Mouse (Mus musculus): ENCODE results near the gene Ell2. TPM values are rescaled to one million over a fixed set of nuclear protein-coding genes. Genes with fewer than 3 reads are reported as not detected.

The Ell2 gene
- polyA plus RNA-seq, 1 experiment: 21.2 TPM

GRCm38 (mm10) chr13:75775961-75776360 is 69.4 kb downstream of the Ell2 start:
- Histone ChIP-seq H3K4me1 (ENCODE audit: control insufficient read depth, insufficient read depth, low read length) (peaks cover 2% of the 10 kb centered on the region; the same call in 1 of the 2 replicates), H3K4me3 (ENCODE audit: insufficient read depth, low read length) (no peak overlapping the region), H3K27ac (ENCODE audit: insufficient read depth, low read length) (no peak overlapping the region)
- TF ChIP-seq POLR2A (IDR thresholded peaks at IDR 0.05; ENCODE audit: extremely low read depth, insufficient read depth, low read length): no peak
- TF ChIP-seq CTCF (IDR thresholded peaks at IDR 0.05; ENCODE audit: extremely low read depth, insufficient read depth, low read length): no peak

DNA sequence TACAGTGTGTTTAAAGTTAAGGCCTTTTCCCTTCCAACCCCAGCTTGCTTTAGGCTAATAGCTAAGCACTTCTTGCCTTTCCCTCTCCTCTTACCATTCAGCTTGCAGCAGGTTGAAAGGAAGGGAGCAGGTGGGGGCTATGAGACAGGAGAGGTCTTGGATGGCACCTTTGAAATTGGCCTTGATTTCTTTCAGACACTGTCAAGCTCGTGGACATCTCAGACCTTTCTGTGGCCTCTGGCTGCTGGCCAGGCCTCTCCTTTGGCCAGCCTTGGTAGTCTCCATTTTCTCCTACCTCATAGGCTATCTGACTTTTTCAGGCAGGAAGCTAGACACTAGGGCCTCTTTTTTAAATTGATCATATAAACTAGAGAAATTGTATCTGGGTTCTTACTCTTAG is 70.1 kb downstream of the Ell2 start:
- Histone ChIP-seq H3K4me1 (ENCODE audit: control insufficient read depth, insufficient read depth, low read length) (no peaks in the 10 kb centered on the region), H3K27ac (ENCODE audit: insufficient read depth, low read length) (no peak overlapping the region), H3K4me3 (ENCODE audit: insufficient read depth, low read length) (no peak overlapping the region)
- TF ChIP-seq POLR2A (IDR thresholded peaks at IDR 0.05; ENCODE audit: extremely low read depth, insufficient read depth, low read length) (no peak), CTCF (IDR thresholded peaks at IDR 0.05; ENCODE audit: extremely low read depth, insufficient read depth, low read length) (no peak)

- Histone ChIP-seq H3K27ac (ENCODE audit: insufficient read depth, low read length) (no peak overlapping the region), H3K4me3 (ENCODE audit: insufficient read depth, low read length) (no peak overlapping the region), H3K4me1 (ENCODE audit: control insufficient read depth, insufficient read depth, low read length) (no peaks in the 10 kb centered on the region)
- TF ChIP-seq CTCF (IDR thresholded peaks at IDR 0.05; ENCODE audit: extremely low read depth, insufficient read depth, low read length): no peak
- no peak for TF ChIP-seq POLR2A (IDR thresholded peaks at IDR 0.05; ENCODE audit: extremely low read depth, insufficient read depth, low read length)
Measured at GRCm38 (mm10) chr13:75778156-75778555, 71.6 kb downstream of the Ell2 start.

DNA sequence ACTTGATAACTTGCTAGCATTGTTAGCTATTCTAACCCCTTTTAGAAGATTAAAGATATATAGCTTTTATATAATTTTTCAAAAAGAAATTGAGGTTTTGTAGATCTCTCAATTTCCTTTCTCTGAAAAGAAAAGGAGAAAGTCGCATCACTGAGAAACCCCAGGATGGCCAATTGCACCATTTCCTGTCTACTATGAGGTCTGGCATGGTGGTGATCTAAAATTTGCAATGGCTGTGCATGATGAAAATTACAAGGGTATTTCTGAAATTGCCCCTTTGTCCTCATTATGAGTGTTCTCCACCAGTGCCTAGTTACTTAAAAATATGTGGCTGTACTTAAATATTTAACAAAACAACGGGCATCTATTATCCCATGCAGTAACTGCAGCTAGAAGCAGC is 72.6 kb downstream of the Ell2 start:
- Histone ChIP-seq H3K4me3 (ENCODE audit: insufficient read depth, low read length) (no peak overlapping the region), H3K4me1 (ENCODE audit: control insufficient read depth, insufficient read depth, low read length) (no peaks in the 10 kb centered on the region), H3K27ac (ENCODE audit: insufficient read depth, low read length) (no peak overlapping the region)
- no peak for TF ChIP-seq POLR2A (IDR thresholded peaks at IDR 0.05; ENCODE audit: extremely low read depth, insufficient read depth, low read length)
- TF ChIP-seq CTCF (IDR thresholded peaks at IDR 0.05; ENCODE audit: extremely low read depth, insufficient read depth, low read length): no peak

- no peak overlapping the region for H3K27ac ChIP-seq (ENCODE audit: insufficient read depth, low read length)
- no peaks in the 10 kb centered on the region for H3K4me1 ChIP-seq (ENCODE audit: control insufficient read depth, insufficient read depth, low read length)
- no peak overlapping the region for H3K4me3 ChIP-seq (ENCODE audit: insufficient read depth, low read length)
- TF ChIP-seq CTCF (IDR thresholded peaks at IDR 0.05; ENCODE audit: extremely low read depth, insufficient read depth, low read length): no peak
- no peak for TF ChIP-seq POLR2A (IDR thresholded peaks at IDR 0.05; ENCODE audit: extremely low read depth, insufficient read depth, low read length)
Measured at GRCm38 (mm10) chr13:75780096-75780495, 73.5 kb downstream of the Ell2 start.

GRCm38 (mm10) chr13:75785726-75786125 is 79.2 kb downstream of the Ell2 start:
- Histone ChIP-seq H3K4me3 (ENCODE audit: insufficient read depth, low read length) (no peak overlapping the region), H3K4me1 (ENCODE audit: control insufficient read depth, insufficient read depth, low read length) (no peaks in the 10 kb centered on the region), H3K27ac (ENCODE audit: insufficient read depth, low read length) (no peak overlapping the region)
- TF ChIP-seq POLR2A (IDR thresholded peaks at IDR 0.05; ENCODE audit: extremely low read depth, insufficient read depth, low read length): no peak
- TF ChIP-seq CTCF (IDR thresholded peaks at IDR 0.05; ENCODE audit: extremely low read depth, insufficient read depth, low read length): no peak

DNA sequence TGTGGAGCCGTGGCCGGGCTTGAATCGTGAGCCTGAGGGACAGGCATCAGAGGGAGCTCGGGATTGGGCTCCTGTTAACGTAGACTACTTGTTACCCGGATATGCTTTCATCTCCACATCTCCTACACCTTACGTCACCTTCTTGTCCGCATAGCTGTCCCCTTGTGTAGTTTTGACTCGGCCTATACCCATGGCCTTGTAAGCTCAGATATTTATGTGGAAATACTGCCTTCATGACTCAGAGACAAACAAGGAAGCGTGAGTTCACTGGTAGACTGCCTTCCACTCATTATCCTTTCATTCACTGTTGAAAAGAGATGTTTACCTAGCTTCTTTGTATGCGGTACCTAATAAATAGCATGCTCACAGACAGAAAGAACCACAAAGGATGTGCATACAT is 79.7 kb downstream of the Ell2 start:
- TF ChIP-seq POLR2A (IDR thresholded peaks at IDR 0.05; ENCODE audit: extremely low read depth, insufficient read depth, low read length) (no peak), CTCF (IDR thresholded peaks at IDR 0.05; ENCODE audit: extremely low read depth, insufficient read depth, low read length) (no peak)
- no peak overlapping the region for H3K27ac ChIP-seq (ENCODE audit: insufficient read depth, low read length)
- no peak overlapping the region for H3K4me3 ChIP-seq (ENCODE audit: insufficient read depth, low read length)
- no peaks in the 10 kb centered on the region for H3K4me1 ChIP-seq (ENCODE audit: control insufficient read depth, insufficient read depth, low read length)

DNA sequence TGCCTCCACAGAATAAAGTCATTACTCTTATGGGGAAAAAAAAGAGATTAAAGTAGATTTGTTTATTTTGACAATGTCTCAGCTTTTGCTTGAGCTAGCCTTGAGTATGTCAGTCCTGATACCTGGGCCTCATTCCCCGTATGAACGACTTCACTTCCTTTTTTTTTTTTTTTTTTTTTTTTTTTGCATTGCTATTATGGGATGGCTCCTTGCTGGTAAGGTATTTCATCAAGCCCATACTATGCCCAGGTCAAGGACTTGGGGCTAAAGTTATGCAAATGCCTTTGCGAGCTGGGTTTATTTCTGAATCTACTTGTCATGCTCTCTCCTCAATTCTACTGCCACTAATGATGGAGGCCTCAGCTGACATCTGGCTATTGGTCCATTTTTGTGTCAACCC is 80.8 kb downstream of the Ell2 start:
- Histone ChIP-seq H3K4me3 (ENCODE audit: insufficient read depth, low read length) (no peak overlapping the region), H3K27ac (ENCODE audit: insufficient read depth, low read length) (no peak overlapping the region), H3K4me1 (ENCODE audit: control insufficient read depth, insufficient read depth, low read length) (no peaks in the 10 kb centered on the region)
- no peak for TF ChIP-seq CTCF (IDR thresholded peaks at IDR 0.05; ENCODE audit: extremely low read depth, insufficient read depth, low read length)
- TF ChIP-seq POLR2A (IDR thresholded peaks at IDR 0.05; ENCODE audit: extremely low read depth, insufficient read depth, low read length): no peak

DNA sequence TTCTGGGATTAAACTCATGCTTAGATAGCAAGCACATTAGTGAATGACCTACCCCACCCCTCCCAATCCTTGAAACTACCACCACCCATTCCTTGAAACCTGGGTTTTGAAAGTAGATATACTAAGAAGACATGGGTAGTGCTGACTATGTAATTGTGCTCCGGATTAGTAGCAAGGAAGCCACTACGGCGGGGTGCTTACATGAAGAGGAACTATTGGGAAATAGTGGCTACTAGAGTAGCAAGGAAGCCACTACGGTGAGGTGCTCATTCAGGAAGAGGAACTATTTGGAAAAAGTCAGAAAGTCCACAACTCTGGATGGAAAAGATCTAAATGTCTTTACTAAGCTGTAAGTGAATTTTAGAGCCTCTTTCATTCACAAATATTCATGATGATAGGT is 81.6 kb downstream of the Ell2 start:
- TF ChIP-seq POLR2A (IDR thresholded peaks at IDR 0.05; ENCODE audit: extremely low read depth, insufficient read depth, low read length) (no peak), CTCF (IDR thresholded peaks at IDR 0.05; ENCODE audit: extremely low read depth, insufficient read depth, low read length) (no peak)

GRCm38 (mm10) chr13:75789061-75789834 is 82.7 kb downstream of the Ell2 start:
- Histone ChIP-seq H3K27ac (ENCODE audit: insufficient read depth, low read length) (no peak overlapping the region), H3K4me1 (ENCODE audit: control insufficient read depth, insufficient read depth, low read length) (no peaks in the 10 kb centered on the region), H3K4me3 (ENCODE audit: insufficient read depth, low read length) (no peak overlapping the region)
- TF ChIP-seq POLR2A (IDR thresholded peaks at IDR 0.05; ENCODE audit: extremely low read depth, insufficient read depth, low read length): no peak
- no peak for TF ChIP-seq CTCF (IDR thresholded peaks at IDR 0.05; ENCODE audit: extremely low read depth, insufficient read depth, low read length)

More for the DNA sequence above, 81.6 kb downstream of the Ell2 start:
- Histone ChIP-seq H3K27ac (ENCODE audit: insufficient read depth, low read length) (no peak overlapping the region), H3K4me3 (ENCODE audit: insufficient read depth, low read length) (no peak overlapping the region), H3K4me1 (ENCODE audit: control insufficient read depth, insufficient read depth, low read length) (no peaks in the 10 kb centered on the region)
